Mouse (Mus musculus) ES-E14 (cell line): ENCODE results near the gene Slc25a4.

Source experiments
- HCFC1 ChIP-seq: IDR thresholded peaks from 2 replicates; pipeline ENCODE4 v1.6.1; 2012; ENCODE audit warnings: low read length, inconsistent platforms, borderline replicate concordance; ENCODE audit not compliant: insufficient read depth
- MAFK ChIP-seq: IDR thresholded peaks from 2 replicates; pipeline ENCODE4 v1.6.1; 2014; ENCODE audit warnings: mild to moderate bottlenecking, low read depth, low read length, inconsistent platforms; ENCODE audit not compliant: insufficient read depth
- ZC3H11A ChIP-seq: IDR thresholded peaks from 2 replicates; pipeline ENCODE4 v1.6.1; 2012; ENCODE audit warnings: low read depth, mild to moderate bottlenecking, inconsistent platforms, low read length, borderline replicate concordance
- ZNF384 ChIP-seq: IDR thresholded peaks from 2 replicates; pipeline ENCODE4 v1.6.1; 2012; ENCODE audit warnings: low read depth, low read length, inconsistent platforms

GRCm38 (mm10) chr8:46162953-46163869 lies 47.9 kb downstream of the Slc25a4 start:
- no peak for TF ChIP-seq ZC3H11A
- no peak for TF ChIP-seq MAFK
- peak; percentile 58; the same call in 1 of the 2 replicates for TF ChIP-seq HCFC1
- TF ChIP-seq ZNF384, result no peak
